Comparison of ENCODE assay signal across 18 mouse cellular contexts in genomic region chr5:74063226-74063747, GRCm38 (mm10). TPM values are rescaled to one million over a fixed set of nuclear protein-coding genes. Genes with fewer than 3 reads are reported as not detected.
A peak's percentile ranks its signal among the peaks of the same experiment; 100 is the strongest.
DNase-seq lines count a peak whose midpoint lies in the region; ATAC-seq and TF ChIP-seq lines count a peak whose summit lies in the region.
"Had no signal": no experiment of that assay in that cellular context is flagged by ENCODE, and none has a peak within 500 bp of the region (broad histone marks: within the 10 kb centered on the region; RNA-seq: fewer than 3 reads in every experiment).

No protein-coding gene starts in this region.

- H3K4me3 ChIP-seq in kidney, adult 2 months (ENCODE audit: insufficient read depth, low read depth, low read length): no peak overlapping the region
- H3K4me3 ChIP-seq in G1E (ENCODE audit: low read depth, low read length): peak overlapping the region; percentile 66; the same call in 1 of the 2 replicates
- H3K4me3 ChIP-seq in liver, embryonic 14.5 days (ENCODE audit: insufficient read depth in 1 of 2, low read depth in 2 of 2, low read length in 2 of 2): peak overlapping the region; percentile 79 to 98
- no peak overlapping the region for H3K4me3 ChIP-seq in midbrain, postnatal 0 days (ENCODE audit: low read depth, low read length)
- H3K4me3 ChIP-seq: hindbrain, embryonic 15.5 days; layer of hippocampus, adult 2 months; limb, embryonic 15.5 days; neural tube, embryonic 15.5 days had no signal

- no peak overlapping the region; the same call in 1 of the 2 replicates for H3K27ac ChIP-seq in kidney, adult 2 months (ENCODE audit: insufficient read depth, low read depth, low read length)
- peak overlapping the region; percentile 98 for H3K27ac ChIP-seq in liver, embryonic 14.5 days
- no peak overlapping the region for H3K27ac ChIP-seq in midbrain, postnatal 0 days (ENCODE audit: low read depth, low read length)
- H3K27ac ChIP-seq: hindbrain, embryonic 15.5 days; layer of hippocampus, adult 2 months; neural tube, embryonic 15.5 days had no signal

- peak; percentile 62 for DNase-seq in kidney, adult 2 months
- no peak for DNase-seq in kidney, postnatal 10 days
- no peak for DNase-seq in G1E (ENCODE audit: low spot score)
- peak; percentile 56 for DNase-seq in c-Kit-negative CD71-positive TER-119-positive erythroid progenitor cells, embryonic 14.5 days (ENCODE audit: low read depth, low spot score)
- DNase-seq in liver, embryonic 14.5 days (ENCODE audit: low read depth in 3 of 3, low spot score in 3 of 3): peak in 1 of 3 experiments; percentile 68
- DNase-seq in layer of hippocampus, adult 9-10 months (ENCODE audit: low spot score): no peak
- no peak for DNase-seq in adrenal gland, adult 8-10 months
- no peak for DNase-seq in midbrain, postnatal 0 days (ENCODE audit: low spot score)
- DNase-seq: adrenal gland, postnatal 10 days; cerebellum, postnatal 36 days; heart, postnatal 10 days; kidney, adult 18-20 months; thymus, postnatal 14 days had no signal

- H3K9me3 ChIP-seq in G1E (replicated peaks): no peaks in the 10 kb centered on the region
- no peaks in the 10 kb centered on the region for H3K9me3 ChIP-seq in liver, embryonic 14.5 days (ENCODE audit: control insufficient read depth, low read length)
- no peaks in the 10 kb centered on the region for H3K9me3 ChIP-seq in midbrain, postnatal 0 days (ENCODE audit: low read length)
- H3K9me3 ChIP-seq: hindbrain, embryonic 15.5 days; limb, embryonic 15.5 days; neural tube, embryonic 15.5 days had no signal

- H3K27me3 ChIP-seq in kidney, adult 2 months (replicated peaks; ENCODE audit: control insufficient read depth, insufficient read depth, low read length): no peaks in the 10 kb centered on the region
- no peaks in the 10 kb centered on the region for H3K27me3 ChIP-seq in G1E (ENCODE audit: insufficient read depth, low read length)
- no peaks in the 10 kb centered on the region for H3K27me3 ChIP-seq in liver, embryonic 14.5 days (ENCODE audit: control insufficient read depth, insufficient read depth, low read length)
- no peaks in the 10 kb centered on the region for H3K27me3 ChIP-seq in midbrain, postnatal 0 days (ENCODE audit: insufficient read depth, low read length)
- H3K27me3 ChIP-seq: hindbrain, embryonic 15.5 days; limb, embryonic 15.5 days; neural tube, embryonic 15.5 days had no signal

- H3K36me3 ChIP-seq in kidney, adult 2 months (ENCODE audit: control insufficient read depth, insufficient read depth, low read length): no peaks in the 10 kb centered on the region
- H3K36me3 ChIP-seq in G1E (replicated peaks): peaks cover 38% of the 10 kb centered on the region
- H3K36me3 ChIP-seq in liver, embryonic 14.5 days (replicated peaks; ENCODE audit: control insufficient read depth, insufficient read depth, low read depth): no peaks in the 10 kb centered on the region
- H3K36me3 ChIP-seq in midbrain, postnatal 0 days (ENCODE audit: insufficient read depth, low read length): no peaks in the 10 kb centered on the region
- H3K36me3 ChIP-seq: hindbrain, embryonic 15.5 days; limb, embryonic 15.5 days; neural tube, embryonic 15.5 days had no signal

- peak overlapping the region; percentile 99 for H3K4me2 ChIP-seq in liver, embryonic 14.5 days (ENCODE audit: low read depth)
- H3K4me2 ChIP-seq in midbrain, postnatal 0 days (ENCODE audit: low read depth, low read length, poor library complexity, severe bottlenecking): no peak overlapping the region
- H3K4me2 ChIP-seq: hindbrain, embryonic 15.5 days; limb, embryonic 15.5 days; midbrain, embryonic 11.5 days; neural tube, embryonic 15.5 days had no signal

- no peak for TF ChIP-seq POLR2A in kidney, adult 2 months (IDR thresholded peaks at IDR 0.05; ENCODE audit: low read depth, low read length)

- peaks cover 37% of the 10 kb centered on the region for H3K4me1 ChIP-seq in kidney, adult 2 months (ENCODE audit: control insufficient read depth, insufficient read depth, low read length)
- peaks cover 64% of the 10 kb centered on the region for H3K4me1 ChIP-seq in G1E (ENCODE audit: insufficient read depth, low read depth, low read length)
- peaks cover 37 to 44% of the 10 kb centered on the region in 2 experiments for H3K4me1 ChIP-seq in liver, embryonic 14.5 days (replicated peaks; ENCODE audit: control insufficient read depth in 2 of 2, insufficient read depth in 2 of 2, low read length in 1 of 2)
- peaks cover 7% of the 10 kb centered on the region; the same call in 1 of the 2 replicates for H3K4me1 ChIP-seq in midbrain, postnatal 0 days (ENCODE audit: insufficient read depth, low read length)

- TF ChIP-seq CTCF in kidney, adult 2 months (conservative IDR thresholded peaks at IDR 0.05; ENCODE audit: insufficient read depth, insufficient read length, low read depth, low read length): no peak
- TF ChIP-seq CTCF in G1E (IDR thresholded peaks at IDR 0.05; ENCODE audit: low read depth, low read length): no peak
- TF ChIP-seq CTCF in liver, embryonic 14.5 days (IDR thresholded peaks at IDR 0.05; ENCODE audit: low read depth): no peak
- TF ChIP-seq CTCF in midbrain, postnatal 0 days (IDR thresholded peaks at IDR 0.05): no peak

- ATAC-seq in G1E (ENCODE audit: extremely low read depth, insufficient number of reproducible peaks, low FRiP score, poor library complexity, severe bottlenecking): peak; percentile 26
- ATAC-seq in liver, embryonic 14.5 days (ENCODE audit: insufficient read depth): no peak
- ATAC-seq in midbrain, postnatal 0 days (ENCODE audit: low FRiP score): no peak

- peak; percentile 86 for TF ChIP-seq EP300 in liver, embryonic 14.5 days (IDR thresholded peaks at IDR 0.05; ENCODE audit: low read depth)

- peak overlapping the region; percentile 96 for H3K9ac ChIP-seq in liver, embryonic 14.5 days (replicated peaks)
- H3K9ac ChIP-seq in midbrain, postnatal 0 days (replicated peaks; ENCODE audit: low read length, poor library complexity, severe bottlenecking): no peak overlapping the region
- H3K9ac ChIP-seq: hindbrain, embryonic 15.5 days; limb, embryonic 15.5 days; neural tube, embryonic 15.5 days had no signal

- 58% methylated on average over 5 of the region's 5 CpGs for WGBS in kidney, adult 2 months
- WGBS in liver, embryonic 14.5 days (ENCODE audit: insufficient replicate concordance): 21% methylated on average over 5 of the region's 5 CpGs
- 92% methylated on average over 5 of the region's 5 CpGs for WGBS in midbrain, postnatal 0 days

RNA-seq across cellular contexts. Expression of gene Usp46, which starts 4.9 kb away (rescaled TPM):
- 6.9 and 9.1 TPM in 2 replicates for polyA plus RNA-seq in kidney, adult 2 months (2012; rRNA removed)
- total RNA-seq in G1E (2014; fragmentation: Nextera tagmentation) (22.5 and 37.9 TPM in 2 replicates), G1E (2017) (15.6 and 16.3 TPM in 2 replicates)
- polyA plus RNA-seq in G1E (2012): 1.4 and 1.7 TPM in 2 replicates
- 9.7 and 14.6 TPM in 2 replicates for polyA plus RNA-seq in liver, embryonic 14.5 days (2012; rRNA removed)
- 23.8 and 27.9 TPM in 2 replicates for polyA plus RNA-seq in liver, embryonic 14.5 days (2014; fragmentation: Nextera tagmentation; extraction: Ambion mirVana)
- 10 to 100 TPM; 35.5 to 44.5 (median 40.4) TPM for total RNA-seq in adrenal gland, adult 8-10 months (2022)
- total RNA-seq in midbrain, postnatal 0 days (2014; rRNA removed): 54.3 and 55.6 TPM in 2 replicates
- polyA plus RNA-seq in midbrain, postnatal 0 days (2015; fragmentation: Nextera tagmentation; extraction: Ambion mirVana): 34.9 and 36.2 TPM in 2 replicates

Comparison
In these comparisons a context has a peak if more than half of its experiments do, and no peak if none do; other contexts are left out.
1. DNase-seq: peak in kidney, adult 2 months (single experiment) and c-Kit-negative CD71-positive TER-119-positive erythroid progenitor cells, embryonic 14.5 days (single experiment); none in kidney, postnatal 10 days (single experiment), G1E (single experiment), layer of hippocampus, adult 9-10 months (single experiment), adrenal gland, adult 8-10 months (single experiment) and midbrain, postnatal 0 days (single experiment).
2. H3K4me3 ChIP-seq: peak in G1E (single experiment) and liver, embryonic 14.5 days (2 of 2); none in kidney, adult 2 months (single experiment) and midbrain, postnatal 0 days (single experiment).